Mouse (Mus musculus) G1E (cell line): ENCODE data around the gene Cpne5.

ENCODE experiments used
- CTCF ChIP-seq: IDR thresholded peaks from 2 replicates; pipeline ENCODE4 v1.5.1; 2012; ENCODE audit warnings: low read depth, low read length, inconsistent platforms, mixed read lengths
- GATA1 ChIP-seq: IDR thresholded peaks from 2 replicates; pipeline ENCODE4 v1.6.1; 2012; ENCODE audit warnings: borderline replicate concordance, low read length, inconsistent platforms, mixed read lengths
- GATA2 ChIP-seq: IDR thresholded peaks from 2 replicates; pipeline ENCODE4 v1.6.1; 2012; ENCODE audit warnings: low read depth, low read length, inconsistent platforms, borderline replicate concordance
- POLR2AphosphoS5 ChIP-seq: IDR thresholded peaks from 2 replicates; pipeline ENCODE4 v1.6.1; 2012; ENCODE audit warnings: low read depth, low read length, inconsistent platforms; ENCODE audit not compliant: insufficient replicate concordance

DNA sequence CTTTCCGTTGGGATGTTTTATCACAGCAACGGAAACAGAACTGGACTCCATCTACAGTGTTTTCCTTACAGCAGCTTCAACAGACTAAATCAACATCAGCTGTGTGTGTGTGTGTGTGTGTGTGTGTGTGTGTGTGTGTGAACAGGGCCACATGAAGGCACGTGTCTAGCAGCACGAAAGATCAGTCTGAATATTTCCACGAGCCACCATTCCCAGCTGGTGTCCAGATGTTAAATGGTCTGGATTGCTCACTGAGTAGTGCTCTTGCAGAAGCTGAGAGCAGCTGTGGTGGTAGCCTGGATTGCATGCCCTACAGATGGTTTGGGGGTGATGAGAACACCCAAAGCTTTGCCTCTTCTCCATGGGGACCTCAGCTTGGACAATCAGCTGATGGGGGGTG lies 19.9 kb downstream of the Cpne5 start:
- TF ChIP-seq GATA1 (no peak), CTCF (no peak), POLR2AphosphoS5 (no peak), GATA2 (no peak)
